Mouse (Mus musculus) Patski (cell line): ENCODE data around the gene Pycr2. TPM values are rescaled to one million over a fixed set of nuclear protein-coding genes. Genes with fewer than 3 reads are reported as not detected.
A peak's percentile ranks its signal among the peaks of the same experiment; 100 is the strongest.

Source experiments
- ATAC-seq: fragments of 100-300 bp; one replicate; pipeline ENCODE4 v1.8.0; 2021
- CTCF ChIA-PET: fragments of 350-600 bp; sonication (Branson Sonifier 250); formaldehyde crosslinking; loops from one replicate; lab custom pipeline; 2022; ENCODE audit warnings: inconsistent platforms; lab: Charles Lee
- POLR2A ChIA-PET: fragments of 350-600 bp; sonication (Branson Sonifier 250); formaldehyde crosslinking; loops from one replicate; lab custom pipeline; 2022; ENCODE audit warnings: antibody characterized with exemption, inconsistent platforms; lab: Charles Lee
- DNase-seq: peaks from one replicate; pipeline ENCODE4 v3.0.0-alpha.2; 2011; ENCODE audit warnings: low read depth, low spot score
- H3K27me3 ChIP-seq: fragments of 371-371 bp; one replicate; pipeline ENCODE4 v1.5.1; 2021
- CTCF ChIP-seq: fragments of 100-300 bp; IDR thresholded peaks from one replicate; pipeline ENCODE4 v1.5.1; 2021
- in situ Hi-C: fragments of 300-500 bp; cut with MboI; formaldehyde crosslinking; loops from 3 replicates; pipeline ENCODE4 v1.11.1; 2018; ENCODE audit warnings: low pct_unique_long_range_greater_than_20kb, mixed read lengths
- polyA plus RNA-seq: library from polyadenylated mRNA; unstranded; gene quantifications from one replicate; pipeline ENCODE4 v1.2.3, GENCODE M21; 2021

Gene Pycr2
- polyA plus RNA-seq, 1 experiment from 2014 or later: 62.2 TPM

GRCm38 (mm10) chr1:180940776-180941460 is 36.8 kb downstream of the Pycr2 start:
- CTCF ChIA-PET: interaction anchor here (1.0 to 1.7 kb wide), 5 partner anchors 15 to 36 kb away, joined by 3 to 11 read pairs (median 6); no protein-coding TSS in a partner anchor
- POLR2A ChIA-PET: interaction anchor here (1.2 to 1.8 kb wide), 3 partner anchors 11 to 36 kb away, joined by 3 to 7 read pairs (median 6); partner anchors contain the start of gene Pycr2
- no peak for DNase-seq
- TF ChIP-seq CTCF: no peak
- in situ Hi-C loops: no loop called here
- no peak for ATAC-seq
- H3K27me3 ChIP-seq: no peaks in the 10 kb centered on the region

GRCm38 (mm10) chr1:180941726-180942125 is 37.6 kb downstream of the Pycr2 start:
- in situ Hi-C loops: no loop called here
- POLR2A ChIA-PET: interaction anchor here (0.8 to 1.8 kb wide), 6 partner anchors 8 to 37 kb away, joined by 3 to 7 read pairs (median 4); partner anchors contain the start of gene Pycr2
- ATAC-seq (peak; percentile 20), DNase-seq (no peak)
- CTCF ChIA-PET: interaction anchor here (1.0 to 1.7 kb wide), 4 partner anchors 14 to 37 kb away, joined by 3 to 11 read pairs (median 6); no protein-coding TSS in a partner anchor
- H3K27me3 ChIP-seq: no peaks in the 10 kb centered on the region
- no peak for TF ChIP-seq CTCF

GRCm38 (mm10) chr1:180942166-180943031 is 38.3 kb downstream of the Pycr2 start, which contains the start of gene Tmem63a:
Gene Tmem63a (plus strand): TSS chr1:180942344.
- TF ChIP-seq CTCF: no peak
- ATAC-seq: peak; percentile 67
- ChIA-PET POLR2A (interaction anchor here (0.8 to 1.8 kb wide), 6 partner anchors 9 to 37 kb away, joined by 3 to 7 read pairs (median 4); partner anchors contain the start of gene Pycr2), CTCF (interaction anchor here (1.6 to 1.7 kb wide), 3 partner anchors 13 to 31 kb away, joined by 6 to 11 read pairs (median 6); no protein-coding TSS in a partner anchor)
- DNase-seq: no peak
- in situ Hi-C loops: no loop called here
- no peaks in the 10 kb centered on the region for H3K27me3 ChIP-seq

- ATAC-seq (no peak), DNase-seq (no peak)
- TF ChIP-seq CTCF: no peak
- CTCF ChIA-PET: no interaction called here
- in situ Hi-C loops: no loop called here
- H3K27me3 ChIP-seq: no peaks in the 10 kb centered on the region
- POLR2A ChIA-PET: no interaction called here
Observed at GRCm38 (mm10) chr1:180943032-180943644, 39.0 kb downstream of the Pycr2 start.

GRCm38 (mm10) chr1:180943896-180944295 is 39.8 kb downstream of the Pycr2 start:
- in situ Hi-C loops: no loop called here
- no peak for DNase-seq
- no peak for ATAC-seq
- TF ChIP-seq CTCF: no peak
- ChIA-PET CTCF (no interaction called here), POLR2A (no interaction called here)
- H3K27me3 ChIP-seq: no peaks in the 10 kb centered on the region

- H3K27me3 ChIP-seq: no peaks in the 10 kb centered on the region
- ATAC-seq (no peak), DNase-seq (no peak)
- ChIA-PET CTCF (no interaction called here), POLR2A (no interaction called here)
- in situ Hi-C loops: no loop called here
- no peak for TF ChIP-seq CTCF
Observed at GRCm38 (mm10) chr1:180944553-180944952, 40.5 kb downstream of the Pycr2 start.

GRCm38 (mm10) chr1:180945001-180945980 is 41.2 kb downstream of the Pycr2 start:
- in situ Hi-C loops: no loop called here
- CTCF ChIA-PET: interaction anchor here (1.3 kb wide), 1 partner anchor 35 kb away, joined by 4 read pairs; no protein-coding TSS in a partner anchor
- TF ChIP-seq CTCF: no peak
- DNase-seq (no peak), ATAC-seq (no peak)
- POLR2A ChIA-PET: no interaction called here
- no peaks in the 10 kb centered on the region for H3K27me3 ChIP-seq

- ChIA-PET CTCF (interaction anchor here (1.3 kb wide), 1 partner anchor 36 kb away, joined by 4 read pairs; no protein-coding TSS in a partner anchor), POLR2A (interaction anchor here (0.6 to 0.7 kb wide), 2 partner anchors 57 to 130 kb away, joined by 3 to 5 read pairs; no protein-coding TSS in a partner anchor)
- no peak for ATAC-seq
- no peak for DNase-seq
- no peak for TF ChIP-seq CTCF
- H3K27me3 ChIP-seq: no peaks in the 10 kb centered on the region
- in situ Hi-C loops: no loop called here
Observed at GRCm38 (mm10) chr1:180946448-180946847, 42.4 kb downstream of the Pycr2 start.
